Mouse (Mus musculus): Measurements from ENCODE around the gene Kcnj10. TPM values are rescaled to one million over a fixed set of nuclear protein-coding genes. Genes with fewer than 3 reads are reported as not detected.

Gene Kcnj10
- polyA plus RNA-seq, 1 experiment, result not detected

DNA sequence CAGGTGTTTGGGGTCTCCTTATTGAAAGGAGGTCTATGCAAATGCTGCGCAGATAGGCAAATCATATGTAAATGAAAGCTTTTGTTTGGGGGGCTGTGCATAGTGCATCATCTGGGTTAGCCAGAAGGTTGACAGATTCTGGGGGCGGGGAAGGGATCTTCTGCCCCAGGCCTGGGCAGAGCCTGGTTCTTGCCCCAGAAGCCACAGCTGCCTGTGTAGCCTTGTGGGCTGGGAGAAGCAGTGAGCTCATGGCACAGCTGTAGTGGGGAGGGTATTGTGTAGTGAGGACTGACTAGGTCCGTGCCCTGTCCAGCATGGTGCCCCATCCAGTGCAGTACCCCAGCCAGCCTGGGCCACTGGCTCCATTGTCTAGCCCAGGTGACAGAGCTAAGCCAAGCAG lies 26.1 kb upstream of the Kcnj10 start:
- TF ChIP-seq MAX (IDR thresholded peaks at IDR 0.05; ENCODE audit: low read depth), result no peak
- TF ChIP-seq E2F4 (IDR thresholded peaks at IDR 0.05; ENCODE audit: insufficient read depth), result no peak
- TF ChIP-seq TCF3 (IDR thresholded peaks at IDR 0.05; ENCODE audit: insufficient read length, low read depth), result no peak
- no peak for TF ChIP-seq SRF (IDR thresholded peaks at IDR 0.05; ENCODE audit: control insufficient read depth, insufficient read length, low read depth)
- no peak for TF ChIP-seq REST (IDR thresholded peaks at IDR 0.05; ENCODE audit: insufficient read depth, insufficient read length)
- peak in 2 of 3 experiments; percentile 31 to 61 for TF ChIP-seq MYOD1 (IDR thresholded peaks at IDR 0.05; ENCODE audit: control insufficient read depth in 1 of 3, insufficient read length in 2 of 3, low read depth in 2 of 3)
- no peak for TF ChIP-seq CEBPB (IDR thresholded peaks at IDR 0.05; ENCODE audit: insufficient read depth, poor library complexity, severe bottlenecking)
- peak in 1 of 3 experiments; percentile 46 for TF ChIP-seq MYOG (IDR thresholded peaks at IDR 0.05; ENCODE audit: control insufficient read depth in 1 of 3, insufficient read depth in 1 of 3, insufficient read length in 2 of 3, low read depth in 2 of 3)
- TF ChIP-seq TCF12 (IDR thresholded peaks at IDR 0.05; ENCODE audit: insufficient read depth, poor library complexity, severe bottlenecking), result no peak
- TF ChIP-seq USF1 (IDR thresholded peaks at IDR 0.05; ENCODE audit: low read depth), result no peak
- H3ac ChIP-seq (ENCODE audit: control insufficient read depth, insufficient read length), result no peak overlapping the region
- no peaks in the 10 kb centered on the region for H3K79me2 ChIP-seq (ENCODE audit: control insufficient read depth, insufficient read depth)
- H3K27me3 ChIP-seq (ENCODE audit: control insufficient read depth, insufficient read depth, insufficient read length), result no peaks in the 10 kb centered on the region
- H3K36me3 ChIP-seq (ENCODE audit: control insufficient read depth, insufficient read depth), result no peaks in the 10 kb centered on the region
- no peak overlapping the region for H3K4me3 ChIP-seq
- H3K4me2 ChIP-seq (ENCODE audit: low read depth), result no peak overlapping the region

- Histone ChIP-seq H3K4me2 (ENCODE audit: low read depth) (no peak overlapping the region), H3ac (ENCODE audit: control insufficient read depth, insufficient read length) (no peak overlapping the region), H3K27me3 (ENCODE audit: control insufficient read depth, insufficient read depth, insufficient read length) (no peaks in the 10 kb centered on the region)
Observed at GRCm38 (mm10) chr1:172317431-172317830, 23.6 kb upstream of the Kcnj10 start.

GRCm38 (mm10) chr1:172317946-172318345 lies 23.1 kb upstream of the Kcnj10 start:
- H3K27me3 ChIP-seq (ENCODE audit: control insufficient read depth, insufficient read depth, insufficient read length), result no peaks in the 10 kb centered on the region
- H3ac ChIP-seq (ENCODE audit: control insufficient read depth, insufficient read length), result no peak overlapping the region
- H3K36me3 ChIP-seq (ENCODE audit: control insufficient read depth, insufficient read depth), result no peaks in the 10 kb centered on the region
- no peak overlapping the region for H3K4me2 ChIP-seq (ENCODE audit: low read depth)
- no peak overlapping the region for H3K4me3 ChIP-seq
- TF ChIP-seq E2F4 (IDR thresholded peaks at IDR 0.05; ENCODE audit: insufficient read depth), result no peak
- no peak for TF ChIP-seq TCF12 (IDR thresholded peaks at IDR 0.05; ENCODE audit: insufficient read depth, poor library complexity, severe bottlenecking)
- no peak for TF ChIP-seq USF1 (IDR thresholded peaks at IDR 0.05; ENCODE audit: low read depth)
- TF ChIP-seq CEBPB (IDR thresholded peaks at IDR 0.05; ENCODE audit: insufficient read depth, poor library complexity, severe bottlenecking), result no peak
- no peak for TF ChIP-seq SRF (IDR thresholded peaks at IDR 0.05; ENCODE audit: control insufficient read depth, insufficient read length, low read depth)
- no peak for TF ChIP-seq REST (IDR thresholded peaks at IDR 0.05; ENCODE audit: insufficient read depth, insufficient read length)
- TF ChIP-seq MYOD1 (IDR thresholded peaks at IDR 0.05; ENCODE audit: control insufficient read depth in 1 of 3, insufficient read length in 2 of 3, low read depth in 2 of 3), result no peak
- no peak for TF ChIP-seq MYOG (IDR thresholded peaks at IDR 0.05; ENCODE audit: control insufficient read depth in 1 of 3, insufficient read depth in 1 of 3, insufficient read length in 2 of 3, low read depth in 2 of 3)
- TF ChIP-seq TCF3 (IDR thresholded peaks at IDR 0.05; ENCODE audit: insufficient read length, low read depth), result no peak
- TF ChIP-seq POLR2AphosphoS2 (IDR thresholded peaks at IDR 0.05; ENCODE audit: insufficient read length, low read depth), result no peak
- TF ChIP-seq POLR2A (IDR thresholded peaks at IDR 0.05; ENCODE audit: insufficient read length, low read depth), result no peak
- TF ChIP-seq MAX (IDR thresholded peaks at IDR 0.05; ENCODE audit: low read depth), result no peak
- H3K79me2 ChIP-seq (ENCODE audit: control insufficient read depth, insufficient read depth), result no peaks in the 10 kb centered on the region

More at GRCm38 (mm10) chr1:172317431-172317830, 23.6 kb upstream of the Kcnj10 start:
- Histone ChIP-seq H3K36me3 (ENCODE audit: control insufficient read depth, insufficient read depth) (no peaks in the 10 kb centered on the region), H3K79me2 (ENCODE audit: control insufficient read depth, insufficient read depth) (no peaks in the 10 kb centered on the region), H3K4me3 (no peak overlapping the region)
- no peak for TF ChIP-seq SRF (IDR thresholded peaks at IDR 0.05; ENCODE audit: control insufficient read depth, insufficient read length, low read depth)
- TF ChIP-seq MYOD1 (IDR thresholded peaks at IDR 0.05; ENCODE audit: control insufficient read depth in 1 of 3, insufficient read length in 2 of 3, low read depth in 2 of 3), result no peak
- TF ChIP-seq TCF12 (IDR thresholded peaks at IDR 0.05; ENCODE audit: insufficient read depth, poor library complexity, severe bottlenecking), result no peak
- TF ChIP-seq POLR2AphosphoS2 (IDR thresholded peaks at IDR 0.05; ENCODE audit: insufficient read length, low read depth), result no peak
- no peak for TF ChIP-seq REST (IDR thresholded peaks at IDR 0.05; ENCODE audit: insufficient read depth, insufficient read length)

GRCm38 (mm10) chr1:172318424-172319035 lies 22.5 kb upstream of the Kcnj10 start:
- H3K27me3 ChIP-seq (ENCODE audit: control insufficient read depth, insufficient read depth, insufficient read length), result no peaks in the 10 kb centered on the region
- no peak overlapping the region for H3ac ChIP-seq (ENCODE audit: control insufficient read depth, insufficient read length)
- no peaks in the 10 kb centered on the region for H3K79me2 ChIP-seq (ENCODE audit: control insufficient read depth, insufficient read depth)
- no peak overlapping the region for H3K4me2 ChIP-seq (ENCODE audit: low read depth)
- H3K4me3 ChIP-seq, result no peak overlapping the region
- no peak for TF ChIP-seq MAX (IDR thresholded peaks at IDR 0.05; ENCODE audit: low read depth)
- no peak for TF ChIP-seq POLR2AphosphoS2 (IDR thresholded peaks at IDR 0.05; ENCODE audit: insufficient read length, low read depth)
- TF ChIP-seq TCF12 (IDR thresholded peaks at IDR 0.05; ENCODE audit: insufficient read depth, poor library complexity, severe bottlenecking), result no peak
- no peak for TF ChIP-seq MYOD1 (IDR thresholded peaks at IDR 0.05; ENCODE audit: control insufficient read depth in 1 of 3, insufficient read length in 2 of 3, low read depth in 2 of 3)
- no peak for TF ChIP-seq CEBPB (IDR thresholded peaks at IDR 0.05; ENCODE audit: insufficient read depth, poor library complexity, severe bottlenecking)
- H3K36me3 ChIP-seq (ENCODE audit: control insufficient read depth, insufficient read depth), result no peaks in the 10 kb centered on the region

DNA sequence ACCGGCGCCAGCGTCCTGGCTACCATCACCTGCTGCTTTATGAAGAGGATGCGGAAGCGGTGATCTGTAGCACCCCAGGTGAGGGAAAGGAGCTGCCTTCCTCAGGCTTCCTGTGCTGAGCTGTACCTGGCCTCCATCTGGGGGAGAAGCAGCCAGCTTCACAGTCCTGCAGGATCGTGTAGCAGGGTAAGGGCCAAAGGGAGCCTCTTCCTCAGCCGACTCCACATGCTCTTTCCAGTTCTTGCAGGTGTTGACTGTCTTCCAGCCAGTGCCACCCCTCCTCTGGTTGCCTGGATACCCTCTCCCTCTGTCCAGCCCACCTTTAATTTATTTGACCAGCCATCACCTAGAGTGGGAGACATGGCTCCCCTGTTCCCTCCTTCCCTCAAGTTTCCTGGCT lies 21.7 kb upstream of the Kcnj10 start:
- Histone ChIP-seq H3K4me2 (ENCODE audit: low read depth) (no peak overlapping the region), H3K79me2 (ENCODE audit: control insufficient read depth, insufficient read depth) (no peaks in the 10 kb centered on the region), H3K36me3 (ENCODE audit: control insufficient read depth, insufficient read depth) (no peaks in the 10 kb centered on the region), H3ac (ENCODE audit: control insufficient read depth, insufficient read length) (no peak overlapping the region), H3K4me3 (no peak overlapping the region), H3K27me3 (ENCODE audit: control insufficient read depth, insufficient read depth, insufficient read length) (no peaks in the 10 kb centered on the region)
- no peak for TF ChIP-seq REST (IDR thresholded peaks at IDR 0.05; ENCODE audit: insufficient read depth, insufficient read length)
- no peak for TF ChIP-seq E2F4 (IDR thresholded peaks at IDR 0.05; ENCODE audit: insufficient read depth)
- TF ChIP-seq MYOD1 (IDR thresholded peaks at IDR 0.05; ENCODE audit: control insufficient read depth in 1 of 3, insufficient read length in 2 of 3, low read depth in 2 of 3), result no peak
- TF ChIP-seq POLR2A (IDR thresholded peaks at IDR 0.05; ENCODE audit: insufficient read length, low read depth), result no peak
- no peak for TF ChIP-seq CEBPB (IDR thresholded peaks at IDR 0.05; ENCODE audit: insufficient read depth, poor library complexity, severe bottlenecking)

Data from myocyte (in vitro differentiated cells).